11 mouse cellular contexts compared by ENCODE assay signal in genomic region chr2:9607547-9607946, GRCm38 (mm10).
"Had no signal": no experiment of that assay in that cellular context is flagged by ENCODE, and none has a peak within 500 bp of the region (broad histone marks: within the 10 kb centered on the region; RNA-seq: fewer than 3 reads in every experiment).

No protein-coding gene starts in this region.

- DNase-seq: kidney, adult 2 months; kidney, postnatal 25 days; left cerebral cortex, postnatal 4 days; liver, postnatal 0 days; lung, embryonic 14.5 days; lung, postnatal 36 days; retina, postnatal 1 day; right cerebral cortex, postnatal 25 days; spleen, adult 18-20 months; thymus, adult 18-20 months; thymus, postnatal 36 days had no signal
